Mouse (Mus musculus): ENCODE data around the gene Poc1a.

DNA sequence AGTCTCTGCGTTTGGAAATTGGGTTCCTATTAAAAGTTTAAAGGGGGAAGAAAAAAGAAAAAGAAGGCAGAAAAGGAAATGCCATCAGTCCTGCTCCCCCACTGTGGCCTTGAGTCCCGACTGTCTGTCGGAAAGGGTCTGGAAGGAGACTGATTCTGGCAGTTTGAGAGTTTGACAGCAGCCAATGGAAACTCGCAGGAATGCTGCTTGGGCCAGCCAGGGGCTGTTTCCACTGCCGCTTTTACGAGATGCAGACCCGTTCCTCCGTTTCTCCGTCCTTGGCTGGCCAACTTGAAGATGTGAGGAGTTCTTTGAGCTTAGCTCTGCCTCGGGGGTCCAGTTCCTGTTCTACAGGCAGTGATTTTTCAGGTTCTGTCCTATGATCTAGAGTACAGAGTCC, 67.4 kb downstream of the Poc1a start:
- no peak for TF ChIP-seq CTCF (IDR thresholded peaks at IDR 0.05; ENCODE audit: low read depth)
- no peak for TF ChIP-seq EP300 (IDR thresholded peaks at IDR 0.05; ENCODE audit: low read depth)
